Mouse (Mus musculus): Measurements from ENCODE around the gene Ezh1.

- TF ChIP-seq CTCF (IDR thresholded peaks at IDR 0.05; ENCODE audit: control insufficient read depth, insufficient read depth, low read length) = no peak
- TF ChIP-seq POLR2A (IDR thresholded peaks at IDR 0.05; ENCODE audit: borderline replicate concordance, control insufficient read depth, low read depth, low read length) = no peak
Measured at GRCm38 (mm10) chr11:101263989-101264280, 37.7 kb upstream of the Ezh1 start.

Data from bone marrow, adult 2 months (tissue).